Mouse (Mus musculus): ENCODE data around the gene Bckdk. TPM values are rescaled to one million over a fixed set of nuclear protein-coding genes. Genes with fewer than 3 reads are reported as not detected.
A peak's percentile ranks its signal among the peaks of the same experiment; 100 is the strongest.
"Not testable (repeated sequence)": the region's sequence is repeated elsewhere in the genome, so short reads cannot be mapped to it uniquely, and the experiment has no call there.

Bckdk gene
- total RNA-seq, 2 experiments from 2014 or later: 98.8 to 104 TPM

- intact Hi-C loops (cut with DNase I): loop anchor here (5.0 kb wide), 1 partner anchor 92 kb away; the partner anchor contains the start of gene Hsd3b7
- no peak for DNase-seq (ENCODE audit: low spot score)
Measured at GRCm38 (mm10) chr7:127894480-127894879, 9.4 kb upstream of the Bckdk start.

- peak; percentile 94 for DNase-seq (ENCODE audit: low spot score)
- intact Hi-C loops (cut with DNase I): no loop called here
Measured at GRCm38 (mm10) chr7:127895442-127895841, 8.4 kb upstream of the Bckdk start, which contains the start of the genes Gm21974 and Vkorc1. Gm21974 (minus strand) TSS chr7:127895454. Vkorc1 (minus strand) TSS chr7:127895617.

- DNase-seq (ENCODE audit: low spot score); intact Hi-C loops (cut with DNase I): not testable (repeated sequence)
Measured at GRCm38 (mm10) chr7:127895891-127896290, 8.0 kb upstream of the Bckdk start.

GRCm38 (mm10) chr7:127896384-127896783 lies 7.5 kb upstream of the Bckdk start:
- no peak for DNase-seq (ENCODE audit: low spot score)
- intact Hi-C loops (cut with DNase I): no loop called here

- intact Hi-C loops (cut with DNase I): no loop called here
- DNase-seq (ENCODE audit: low spot score): no peak
Measured at GRCm38 (mm10) chr7:127897542-127897941, 6.3 kb upstream of the Bckdk start.

- intact Hi-C loops (cut with DNase I): no loop called here
- no peak for DNase-seq (ENCODE audit: low spot score)
Measured at GRCm38 (mm10) chr7:127898179-127898956, 5.5 kb upstream of the Bckdk start.

GRCm38 (mm10) chr7:127899997-127900396 lies 3.9 kb upstream of the Bckdk start:
- no peak for DNase-seq (ENCODE audit: low spot score)

GRCm38 (mm10) chr7:127901772-127902171 lies 2.1 kb upstream of the Bckdk start:
- intact Hi-C loops (cut with DNase I): no loop called here
- DNase-seq (ENCODE audit: low spot score): no peak

More at GRCm38 (mm10) chr7:127899997-127900396, 3.9 kb upstream of the Bckdk start:
- intact Hi-C loops (cut with DNase I): no loop called here

- intact Hi-C loops (cut with DNase I): no loop called here
Measured at GRCm38 (mm10) chr7:127907939-127908338, 4.1 kb downstream of the Bckdk start.

GRCm38 (mm10) chr7:127908656-127909055 lies 4.8 kb downstream of the Bckdk start:
- intact Hi-C loops (cut with DNase I): no loop called here
- DNase-seq (ENCODE audit: low spot score): no peak

More at GRCm38 (mm10) chr7:127907939-127908338, 4.1 kb downstream of the Bckdk start:
- DNase-seq (ENCODE audit: low spot score): no peak

GRCm38 (mm10) chr7:127912190-127912871 lies 8.4 kb downstream of the Bckdk start, which contains the start of gene Kat8:
Kat8 (plus strand) TSS chr7:127912516.
- intact Hi-C loops (cut with DNase I): no loop called here
- peak; percentile 74 for DNase-seq (ENCODE audit: low spot score)

- intact Hi-C loops (cut with DNase I): no loop called here
- no peak for DNase-seq (ENCODE audit: low spot score)
Measured at GRCm38 (mm10) chr7:127912938-127913337, 9.1 kb downstream of the Bckdk start.

GRCm38 (mm10) chr7:127915293-127915692 lies 11.4 kb downstream of the Bckdk start:
- intact Hi-C loops (cut with DNase I): no loop called here
- DNase-seq (ENCODE audit: low spot score): no peak

GRCm38 (mm10) chr7:127918203-127918602 lies 14.3 kb downstream of the Bckdk start:
- no peak for DNase-seq (ENCODE audit: low spot score)
- intact Hi-C loops (cut with DNase I): no loop called here

GRCm38 (mm10) chr7:127919290-127919689 lies 15.4 kb downstream of the Bckdk start:
- DNase-seq (ENCODE audit: low spot score): no peak
- intact Hi-C loops (cut with DNase I): no loop called here

- intact Hi-C loops (cut with DNase I): no loop called here
- DNase-seq (ENCODE audit: low spot score): no peak
Measured at GRCm38 (mm10) chr7:127921516-127921915, 17.6 kb downstream of the Bckdk start.

- no peak for DNase-seq (ENCODE audit: low spot score)
- intact Hi-C loops (cut with DNase I): no loop called here
Measured at GRCm38 (mm10) chr7:127922451-127923275, 18.8 kb downstream of the Bckdk start.

- intact Hi-C loops (cut with DNase I): no loop called here
- DNase-seq (ENCODE audit: low spot score): no peak
Measured at GRCm38 (mm10) chr7:127923714-127924113, 19.8 kb downstream of the Bckdk start.

- DNase-seq (ENCODE audit: low spot score): no peak
- intact Hi-C loops (cut with DNase I): no loop called here
Measured at GRCm38 (mm10) chr7:127925252-127925651, 21.4 kb downstream of the Bckdk start.

- intact Hi-C loops (cut with DNase I): no loop called here
- DNase-seq (ENCODE audit: low spot score): no peak
Measured at GRCm38 (mm10) chr7:127926066-127926465, 22.2 kb downstream of the Bckdk start.
